Mouse (Mus musculus) liver, adult 2 months (tissue): Measurements from ENCODE around the gene Gm28038. TPM values are rescaled to one million over a fixed set of nuclear protein-coding genes. Genes with fewer than 3 reads are reported as not detected.

ENCODE experiments used
- DNase-seq: peaks from one replicate; pipeline ENCODE4 v3.0.0-alpha.2; 2011; ENCODE audit warnings: low read depth, low spot score; ENCODE audit errors: extremely low read depth
- H3K27ac ChIP-seq: fragments of 200-500 bp; replicated peaks from 2 replicates; pipeline ENCODE4 v1.5.1; 2012; ENCODE audit warnings: low read depth, mild to moderate bottlenecking, control low read depth, inconsistent platforms, low read length; ENCODE audit not compliant: insufficient read depth
- H3K27me3 ChIP-seq: fragments of 200-500 bp; 2 replicates; pipeline ENCODE4 v1.6.1; 2012; ENCODE audit warnings: mild to moderate bottlenecking, moderate library complexity, low read length, inconsistent platforms; ENCODE audit not compliant: control insufficient read depth, insufficient read depth
- H3K36me3 ChIP-seq: fragments of 200-500 bp; 2 replicates; pipeline ENCODE4 v1.6.1; 2012; ENCODE audit warnings: low read length, inconsistent platforms; ENCODE audit not compliant: control insufficient read depth, insufficient read depth
- H3K4me1 ChIP-seq: fragments of 200-500 bp; 2 replicates; pipeline ENCODE4 v1.6.1; 2011; ENCODE audit warnings: low read length; ENCODE audit not compliant: control insufficient read depth, insufficient read depth
- H3K4me3 ChIP-seq: fragments of 200-500 bp; 2 replicates; pipeline ENCODE4 v1.5.1; 2011; ENCODE audit warnings: low read depth, mild to moderate bottlenecking, control low read depth, low read length, moderate library complexity; ENCODE audit not compliant: insufficient read depth
- H3K79me2 ChIP-seq: fragments of 200-500 bp; 2 replicates; pipeline ENCODE4 v1.6.1; 2012; ENCODE audit warnings: inconsistent platforms, mild to moderate bottlenecking, low read length, moderate library complexity; ENCODE audit not compliant: control insufficient read depth, insufficient read depth
- H3K9ac ChIP-seq: fragments of 200-500 bp; 2 replicates; pipeline ENCODE4 v1.6.1; 2012; ENCODE audit warnings: low read depth, mild to moderate bottlenecking, control low read depth, inconsistent platforms, low read length
- CTCF ChIP-seq: fragments of 200-500 bp; IDR thresholded peaks from 2 replicates; pipeline ENCODE4 v1.5.1; 2011; ENCODE audit warnings: low read depth, low read length, control low read depth
- POLR2A ChIP-seq: fragments of 200-500 bp; IDR thresholded peaks from 2 replicates; pipeline ENCODE4 v1.6.1; 2011; ENCODE audit warnings: low read length, control low read depth; ENCODE audit not compliant: insufficient read depth; ENCODE audit errors: extremely low read depth
- WGBS: fragments of 180-500 bp; shearing (Covaris S2); methylation state at CpG from one replicate; pipeline ENCODE4 v1.1.7; 2018; 5-methylcytosine and 5-hydroxymethylcytosine counted together
- polyA plus RNA-seq: library from polyadenylated mRNA; depleted of rRNA; stranded (reverse); fragments of >200 nt; gene quantifications from 2 replicates; pipeline ENCODE4 v1.2.3, GENCODE M21; 2012
- total RNA-seq: library from RNA; depleted of rRNA; stranded (reverse); fragments of >200 nt; gene quantifications from 2 replicates; pipeline ENCODE4 v1.2.3, GENCODE M21; 2014

Gene Gm28038
- total and polyA plus RNA-seq, 2 experiments = not detected

GRCm38 (mm10) chr2:30268371-30268770, 12.5 kb upstream of the Gm28038 start:
- Histone ChIP-seq H3K4me3 (no peak overlapping the region), H3K4me1 (peaks cover 46% of the 10 kb centered on the region), H3K36me3 (peaks cover 15% of the 10 kb centered on the region)

GRCm38 (mm10) chr2:30269241-30269990, 11.4 kb upstream of the Gm28038 start:
- TF ChIP-seq CTCF (no peak), POLR2A (no peak)
- H3K4me1 ChIP-seq = peaks cover 39% of the 10 kb centered on the region
- H3K4me3 ChIP-seq = no peak overlapping the region
- WGBS = 80% methylated on average over 17 of the region's 17 CpGs
- no peak overlapping the region for H3K9ac ChIP-seq
- H3K27me3 ChIP-seq = no peaks in the 10 kb centered on the region
- peak overlapping the region; percentile 98 for H3K27ac ChIP-seq
- peaks cover 11% of the 10 kb centered on the region for H3K79me2 ChIP-seq
- no peak for DNase-seq
- peaks cover 13% of the 10 kb centered on the region for H3K36me3 ChIP-seq

More at GRCm38 (mm10) chr2:30268371-30268770, 12.5 kb upstream of the Gm28038 start:
- no peak for DNase-seq
- Histone ChIP-seq H3K9ac (peak overlapping the region; percentile 72), H3K27ac (peak overlapping the region; percentile 98), H3K79me2 (peaks cover 11% of the 10 kb centered on the region), H3K27me3 (no peaks in the 10 kb centered on the region)
- 38% methylated on average over 4 of the region's 4 CpGs for WGBS
- TF ChIP-seq POLR2A (no peak), CTCF (peak; percentile 17; the same call in 1 of the 2 replicates)

- peaks cover 11% of the 10 kb centered on the region for H3K79me2 ChIP-seq
- DNase-seq = peak; percentile 94
Observed at GRCm38 (mm10) chr2:30270134-30270533, 10.7 kb upstream of the Gm28038 start.

GRCm38 (mm10) chr2:30281651-30282050, 808 bp downstream of the Gm28038 start:
- H3K79me2 ChIP-seq = peaks cover 12% of the 10 kb centered on the region; the same call in 1 of the 2 replicates
- WGBS = 66% methylated on average over 3 of the region's 3 CpGs

More at GRCm38 (mm10) chr2:30270134-30270533, 10.7 kb upstream of the Gm28038 start:
- TF ChIP-seq POLR2A (no peak), CTCF (peak; percentile 27; the same call in 1 of the 2 replicates)
- peaks cover 17% of the 10 kb centered on the region for H3K36me3 ChIP-seq
- no peaks in the 10 kb centered on the region for H3K27me3 ChIP-seq
- H3K4me3 ChIP-seq = no peak overlapping the region
- H3K27ac ChIP-seq = peak overlapping the region; percentile 15
- no peak overlapping the region for H3K9ac ChIP-seq
- WGBS = 0% methylated on average over 1 of the region's 1 CpGs
- peaks cover 32% of the 10 kb centered on the region for H3K4me1 ChIP-seq

GRCm38 (mm10) chr2:30283193-30283592, 2.4 kb downstream of the Gm28038 start:
- Histone ChIP-seq H3K4me3 (no peak overlapping the region), H3K27ac (no peak overlapping the region), H3K36me3 (peaks cover 2% of the 10 kb centered on the region; the same call in 1 of the 2 replicates), H3K4me1 (peaks cover 8% of the 10 kb centered on the region), H3K27me3 (no peaks in the 10 kb centered on the region), H3K79me2 (peaks cover 16% of the 10 kb centered on the region; the same call in 1 of the 2 replicates), H3K9ac (no peak overlapping the region)
- TF ChIP-seq CTCF (no peak), POLR2A (no peak)
- DNase-seq = no peak
- 70% methylated on average over 2 of the region's 2 CpGs for WGBS

More at GRCm38 (mm10) chr2:30281651-30282050, 808 bp downstream of the Gm28038 start:
- H3K27ac ChIP-seq = no peak overlapping the region
- H3K36me3 ChIP-seq = peaks cover 7% of the 10 kb centered on the region; the same call in 1 of the 2 replicates
- H3K4me1 ChIP-seq = peaks cover 5% of the 10 kb centered on the region
- TF ChIP-seq CTCF = no peak
- no peak for TF ChIP-seq POLR2A
- no peaks in the 10 kb centered on the region for H3K27me3 ChIP-seq
- no peak overlapping the region for H3K9ac ChIP-seq
- no peak overlapping the region for H3K4me3 ChIP-seq
- no peak for DNase-seq

GRCm38 (mm10) chr2:30285004-30285403, 4.2 kb downstream of the Gm28038 start:
- Histone ChIP-seq H3K79me2 (peaks cover 18% of the 10 kb centered on the region; the same call in 1 of the 2 replicates), H3K27me3 (no peaks in the 10 kb centered on the region), H3K4me3 (no peak overlapping the region), H3K36me3 (no peaks in the 10 kb centered on the region), H3K4me1 (peaks cover 8% of the 10 kb centered on the region), H3K9ac (no peak overlapping the region), H3K27ac (no peak overlapping the region)
- no peak for DNase-seq
- no peak for TF ChIP-seq CTCF
- no peak for TF ChIP-seq POLR2A
- 93% methylated on average over 5 of the region's 5 CpGs for WGBS
